Mouse (Mus musculus): ENCODE measurements around the gene Cacna1a. TPM values are rescaled to one million over a fixed set of nuclear protein-coding genes. Genes with fewer than 3 reads are reported as not detected.
"Not testable (repeated sequence)": the region's sequence is repeated elsewhere in the genome, so short reads cannot be mapped to it uniquely, and the experiment has no call there.

The Cacna1a gene
- total RNA-seq, 4 experiments from 2014 or later, result 177 to 203 (median 185) TPM

DNA sequence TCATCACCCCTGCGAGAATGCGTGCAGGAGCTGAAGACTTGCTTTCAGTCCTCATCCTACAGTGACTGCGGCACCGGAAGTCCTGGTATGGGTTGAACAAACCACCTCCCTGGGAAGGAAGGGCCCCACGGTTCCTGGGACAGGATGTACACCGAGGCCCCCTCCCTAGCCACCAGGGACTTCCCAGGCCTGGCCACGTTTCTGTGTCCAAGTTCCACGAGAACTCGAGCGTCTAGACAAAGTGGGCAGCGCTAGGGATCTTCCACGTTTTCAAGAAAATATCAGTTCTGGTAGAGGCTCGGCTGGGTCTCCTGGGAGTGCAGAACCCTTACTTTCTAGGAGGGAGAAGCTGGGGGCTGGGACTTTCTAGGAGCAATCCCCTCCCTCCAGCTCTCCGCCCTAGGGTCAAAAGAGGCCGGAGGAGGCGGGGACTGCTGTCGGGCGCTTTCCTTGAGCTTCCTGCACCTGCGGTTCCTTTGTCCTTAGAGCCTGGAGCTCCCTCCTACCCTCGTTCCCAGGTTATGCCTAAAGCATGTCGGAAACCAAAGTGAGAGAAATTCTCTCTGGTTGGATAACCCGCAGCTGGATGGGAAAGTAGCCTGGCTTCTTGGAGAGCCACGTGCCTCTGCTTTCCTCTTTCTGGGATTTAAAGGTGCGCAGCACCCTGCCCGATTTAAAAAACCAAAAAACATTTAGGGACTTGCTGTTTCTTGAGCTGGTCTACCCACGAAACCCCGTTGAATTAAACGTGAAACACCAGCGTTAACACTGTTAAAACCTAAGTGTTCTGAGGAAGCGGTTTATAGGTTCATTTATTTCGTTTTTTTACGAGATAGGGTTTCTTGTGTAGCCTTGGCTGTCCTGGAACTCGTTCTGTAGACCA lies 271.9 kb downstream of the Cacna1a start:
- DNase-seq (ENCODE audit: low spot score in 2 of 2), result no peak

DNA sequence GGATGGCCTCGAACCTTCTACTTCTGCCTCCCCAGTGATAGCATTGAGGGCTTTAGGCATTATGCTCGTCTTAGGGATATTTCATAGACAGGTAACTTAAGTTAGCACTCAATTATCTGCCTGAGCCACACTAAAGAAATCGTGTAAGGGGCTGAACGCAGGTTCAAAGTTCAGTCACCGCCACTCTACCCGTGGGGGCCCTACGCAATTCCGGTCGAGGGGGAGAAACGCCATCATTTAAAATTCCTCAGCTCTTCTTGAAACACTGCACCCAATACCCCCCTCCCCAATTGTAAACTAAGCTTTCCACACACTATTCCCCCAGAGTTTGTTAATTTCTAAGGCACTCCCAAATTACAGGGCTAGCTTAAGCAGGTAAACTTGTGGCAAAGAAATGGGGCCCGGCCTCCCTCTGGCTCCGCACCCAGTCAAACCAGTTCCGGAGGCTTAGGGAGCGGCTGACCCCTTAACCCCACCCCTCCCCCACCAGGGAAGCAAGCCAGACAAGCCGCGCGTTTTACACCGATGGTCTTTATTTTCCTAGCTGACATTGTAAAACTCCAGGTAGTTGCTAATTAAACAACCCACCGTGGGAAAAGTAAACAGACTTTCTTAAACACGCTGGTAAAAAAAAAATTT lies 272.7 kb downstream of the Cacna1a start:
- DNase-seq (ENCODE audit: low spot score in 2 of 2), result no peak

DNA sequence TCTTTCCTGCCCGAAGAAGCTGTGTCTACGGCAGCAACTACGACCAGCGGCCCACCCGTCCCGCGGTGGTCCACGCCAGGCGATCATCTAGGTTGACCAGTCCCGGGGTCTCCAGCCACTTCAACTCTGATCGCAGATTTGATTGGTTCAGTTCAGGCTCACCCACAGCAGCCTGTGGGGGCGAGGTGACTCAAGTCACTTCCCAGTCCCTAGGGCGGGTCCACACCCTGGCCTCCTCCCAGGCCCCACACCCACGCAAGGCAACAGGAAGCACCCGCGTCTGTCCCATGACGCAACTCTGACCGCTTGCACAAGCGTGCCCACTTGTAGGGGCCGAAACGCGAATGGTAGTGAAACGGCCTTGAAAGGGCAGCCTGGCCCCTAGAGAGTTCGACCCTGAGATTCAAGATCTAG lies 273.2 kb downstream of the Cacna1a start:
- DNase-seq (ENCODE audit: low spot score in 2 of 2), result peak; percentile 38 to 68

DNA sequence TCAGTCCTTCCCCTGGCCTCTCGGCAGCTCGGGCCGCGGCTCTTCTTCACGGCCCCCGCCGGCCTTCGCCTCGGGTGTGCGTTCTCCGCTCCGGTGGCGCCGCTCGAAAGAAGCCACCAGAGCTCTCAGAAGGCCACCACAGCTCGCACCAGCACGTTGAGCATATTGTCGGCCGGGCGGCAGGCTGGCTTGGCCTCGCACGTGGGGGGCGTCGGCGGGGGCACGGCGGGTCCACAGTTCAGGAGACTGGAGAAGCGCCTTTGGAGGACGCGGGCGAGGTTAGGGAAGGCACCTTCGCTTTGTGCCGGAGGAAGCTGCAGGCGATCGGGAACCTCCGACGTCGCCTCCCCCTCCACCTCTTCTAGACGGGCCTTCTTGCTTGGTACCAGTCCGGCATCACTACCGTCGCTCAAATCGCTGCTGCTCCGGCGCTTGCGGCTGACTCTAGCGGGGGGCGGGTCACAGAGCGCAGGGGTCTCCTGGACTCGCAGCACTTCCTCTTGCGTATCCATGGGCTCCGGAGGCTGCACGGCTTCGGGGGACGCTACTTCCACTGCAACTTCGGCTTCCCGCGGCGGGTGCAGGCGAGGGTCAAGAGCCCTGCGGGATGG lies 273.8 kb downstream of the Cacna1a start:
- no peak for DNase-seq (ENCODE audit: low spot score in 2 of 2)

DNA sequence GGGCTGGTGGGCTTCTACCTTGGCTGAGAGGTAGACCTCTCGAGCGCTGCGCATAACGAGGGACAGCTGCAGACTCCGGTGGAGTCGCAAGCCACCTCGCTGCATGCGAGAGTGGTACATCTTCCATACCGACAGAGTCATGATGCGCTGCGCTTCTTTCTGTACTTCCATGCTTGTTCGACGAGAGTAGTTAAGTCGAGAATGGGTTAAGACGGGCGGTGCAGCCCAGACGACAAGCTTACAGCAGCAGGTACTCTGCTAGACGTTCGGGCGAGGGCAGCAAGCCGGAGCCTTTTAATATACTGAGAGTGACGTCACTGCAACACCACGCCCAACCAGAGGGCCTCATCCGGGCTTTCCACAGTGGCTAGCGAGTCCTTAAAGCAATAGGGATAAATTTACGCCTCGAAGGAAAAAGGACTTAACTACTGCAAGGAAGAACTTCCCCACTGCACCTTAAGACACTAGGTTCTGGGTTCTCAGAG lies 274.4 kb downstream of the Cacna1a start, which contains the start of gene Ier2:
Ier2 (minus strand) TSS at position 272 of the 485 bp plus-strand sequence.
- peak; percentile 90 to 91 for DNase-seq (ENCODE audit: low spot score in 2 of 2)

DNA sequence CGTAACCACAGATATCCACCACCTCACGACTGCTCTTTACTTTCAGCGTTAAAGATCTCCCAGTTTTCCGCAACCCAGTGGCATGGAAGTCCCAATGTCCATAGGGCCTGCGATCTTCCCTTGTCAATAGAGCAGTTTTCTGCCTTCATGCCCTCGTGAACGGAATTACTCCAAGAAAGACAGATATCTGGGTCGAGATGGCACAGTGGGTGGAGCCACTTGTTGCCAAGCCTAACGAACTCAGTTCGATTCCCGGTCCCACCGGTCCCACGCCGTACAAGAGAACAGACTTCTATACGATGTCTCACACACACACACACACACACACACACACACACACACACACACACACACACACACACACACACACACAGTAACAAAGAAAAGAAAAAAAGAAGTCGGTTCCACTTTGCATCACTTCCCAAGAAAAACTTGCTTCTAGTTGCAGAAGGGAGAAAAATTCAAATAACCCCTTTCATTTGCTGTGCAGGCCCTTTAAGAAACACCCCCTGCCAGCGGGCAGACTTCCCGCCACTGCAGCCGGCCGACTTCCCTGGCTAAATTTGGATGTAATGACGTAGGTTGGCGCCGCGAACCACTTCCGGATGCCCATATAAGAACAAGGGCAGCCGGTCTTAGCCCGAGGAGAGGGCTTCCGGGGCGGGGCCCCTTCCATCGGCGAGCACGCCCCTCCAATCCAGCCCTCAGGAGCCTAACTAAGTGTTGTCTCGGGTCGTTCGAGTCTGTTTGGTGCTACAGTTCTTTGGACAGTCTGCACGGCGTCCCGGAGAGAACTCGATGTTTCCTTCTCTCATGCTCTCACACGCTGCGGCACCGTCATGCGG lies 275.5 kb downstream of the Cacna1a start:
- DNase-seq (ENCODE audit: low spot score in 2 of 2), result peak; percentile 92 to 96

DNA sequence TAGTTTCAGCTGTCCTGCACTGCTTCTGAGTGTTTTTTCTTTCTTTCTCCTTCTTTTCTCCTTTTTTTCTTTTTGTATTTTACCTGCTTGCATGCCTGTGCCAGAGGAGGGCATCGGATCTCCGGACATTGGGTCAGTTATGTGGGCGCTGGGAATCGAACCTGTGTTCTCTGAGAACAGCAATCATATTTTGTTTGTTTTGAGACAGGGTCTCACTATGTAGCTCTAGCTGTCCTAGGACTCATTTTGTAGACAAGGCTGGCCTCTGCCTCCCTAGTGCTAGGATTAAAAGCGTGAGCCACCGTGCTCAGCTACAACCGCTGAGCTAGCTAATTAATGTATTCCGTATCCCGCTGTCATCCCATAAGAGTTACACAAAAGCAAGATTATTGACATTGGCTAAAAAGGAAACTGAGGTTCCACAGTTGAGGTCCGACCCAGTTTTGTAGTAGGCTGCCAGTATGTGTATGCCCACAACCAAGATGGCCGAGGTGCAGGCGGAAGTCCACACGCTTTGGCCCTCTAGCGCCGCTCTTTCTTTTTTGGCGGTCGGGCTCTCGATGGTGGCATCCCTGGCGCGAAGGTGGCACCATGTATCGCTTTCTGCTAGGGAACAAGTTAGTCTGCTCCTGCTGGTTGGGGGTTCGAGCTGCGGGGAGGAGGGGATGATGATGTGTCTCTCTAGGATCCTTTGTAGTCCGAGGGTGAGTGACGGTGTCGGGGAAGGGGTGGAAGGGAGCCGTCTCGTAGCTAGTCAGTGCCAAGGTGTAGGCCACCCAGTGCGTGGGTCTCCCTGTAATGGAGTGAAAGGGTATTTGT lies 276.5 kb downstream of the Cacna1a start:
- peak; percentile 62 to 77 for DNase-seq (ENCODE audit: low spot score in 2 of 2)

DNA sequence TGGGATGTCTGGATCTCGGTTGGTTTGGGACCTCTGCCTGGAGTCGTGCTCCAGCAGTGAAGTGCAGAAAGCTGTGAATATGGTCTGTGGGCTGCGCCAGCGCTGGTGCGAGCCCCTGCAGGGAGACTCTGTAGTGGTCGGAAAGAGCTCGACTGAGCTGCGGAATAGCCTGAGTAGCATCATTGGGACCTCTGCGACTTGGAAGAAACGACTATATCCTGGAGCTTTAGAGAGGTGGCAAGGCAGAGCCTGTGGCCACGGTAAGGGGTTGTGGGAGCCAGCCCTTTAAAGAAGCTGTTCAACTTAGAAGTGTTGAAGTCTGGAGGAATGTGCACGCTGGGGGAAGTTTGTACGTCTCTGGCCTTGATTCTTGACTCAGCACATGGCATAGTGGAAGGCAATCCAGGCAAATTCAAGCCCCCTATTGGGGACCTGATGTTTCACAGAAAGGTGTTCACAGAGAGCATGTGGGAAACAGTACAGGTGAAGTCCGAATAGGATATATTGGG lies 277.2 kb downstream of the Cacna1a start:
- no peak for DNase-seq (ENCODE audit: low spot score in 2 of 2)

DNA sequence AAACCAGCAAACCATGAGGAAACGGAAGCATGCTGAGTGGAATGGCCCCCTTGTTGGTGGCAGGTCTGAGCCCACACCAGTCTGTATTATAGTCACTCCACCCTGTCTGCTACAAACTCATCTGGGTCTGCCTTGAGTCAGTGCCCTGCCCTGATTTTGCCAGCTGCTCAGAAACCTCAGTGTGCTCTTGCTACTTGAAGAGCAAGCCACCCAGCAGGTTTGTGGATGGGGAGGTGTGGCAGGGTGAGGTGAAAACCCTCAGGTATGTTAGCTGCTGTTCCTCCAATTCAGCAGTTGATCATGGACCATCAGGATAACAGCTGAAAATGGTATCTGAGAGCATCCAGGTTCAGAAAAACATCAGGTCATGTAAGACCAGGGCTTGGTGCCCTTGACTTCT lies 279.8 kb downstream of the Cacna1a start:
- no peak for DNase-seq (ENCODE audit: low spot score in 2 of 2)

DNA sequence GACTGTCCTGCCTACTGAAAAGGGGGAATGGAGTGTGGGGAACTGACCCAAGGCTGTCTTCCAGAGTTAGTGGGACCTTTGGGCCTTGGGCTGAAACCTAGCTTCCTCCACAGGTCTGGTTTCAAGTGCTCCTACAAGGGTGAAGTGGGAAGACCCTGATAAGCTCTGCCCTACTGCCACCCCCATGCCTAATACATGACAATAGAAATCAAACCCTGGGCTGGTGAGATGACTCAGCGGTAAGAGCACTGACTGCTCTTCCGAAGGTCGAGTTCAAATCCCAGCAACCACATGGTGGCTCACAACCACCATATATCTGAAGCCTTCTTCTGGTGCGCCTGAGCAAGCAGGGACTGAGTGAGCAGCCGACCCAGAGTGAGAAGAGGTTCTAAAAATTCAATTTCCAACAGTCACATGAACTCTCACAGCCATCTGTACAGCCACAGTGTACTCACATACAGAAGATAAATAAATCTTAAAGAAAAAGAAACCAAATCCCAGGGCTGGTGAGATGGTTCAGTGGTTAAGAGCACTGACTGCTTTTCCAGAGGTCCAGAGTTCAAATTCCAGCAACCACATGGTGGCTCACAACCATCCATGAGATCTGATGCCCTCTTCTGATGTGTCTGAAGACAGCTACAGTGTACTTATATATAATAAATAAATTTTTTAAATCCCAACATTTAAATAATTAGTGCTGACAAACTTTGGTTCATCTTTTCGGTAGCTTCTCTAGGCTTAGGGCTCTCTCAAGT lies 280.7 kb downstream of the Cacna1a start:
- DNase-seq (ENCODE audit: low spot score in 2 of 2), result no peak

DNA sequence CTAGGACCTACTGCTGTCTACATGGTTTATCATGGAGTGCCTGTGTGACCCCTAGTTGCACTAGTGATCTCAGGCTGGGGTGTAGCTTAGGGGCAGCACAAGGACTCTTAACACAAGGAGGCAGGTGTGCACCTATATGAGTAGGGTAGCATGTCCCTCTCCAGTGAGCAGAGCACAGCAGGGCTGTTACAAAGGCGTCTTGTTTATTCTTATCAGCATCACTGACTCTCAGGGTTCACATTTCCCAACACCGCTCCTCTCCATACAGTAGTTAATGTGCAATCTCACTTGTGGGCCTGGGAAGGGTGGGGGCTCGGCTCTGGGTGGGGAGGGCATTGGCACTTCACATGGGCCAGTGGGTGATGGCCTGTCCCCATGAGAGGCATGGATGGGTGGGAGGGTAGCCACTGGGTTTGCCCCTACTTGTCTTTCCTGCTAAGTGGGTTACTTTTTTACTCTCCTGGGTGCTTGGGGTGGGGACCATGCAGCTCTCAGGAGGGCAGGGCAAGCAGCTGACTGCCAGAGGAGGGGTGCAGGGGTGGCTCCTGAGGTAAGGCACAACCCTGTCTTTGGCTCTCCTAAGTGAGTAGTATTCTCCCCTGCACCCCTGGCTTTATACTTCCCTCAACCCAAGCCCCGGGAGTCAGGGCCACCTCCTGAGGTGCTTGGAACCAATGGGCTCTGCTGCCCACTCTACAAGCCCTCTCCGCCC lies 282.2 kb downstream of the Cacna1a start:
- DNase-seq (ENCODE audit: low spot score in 2 of 2), result not testable (repeated sequence)

DNA sequence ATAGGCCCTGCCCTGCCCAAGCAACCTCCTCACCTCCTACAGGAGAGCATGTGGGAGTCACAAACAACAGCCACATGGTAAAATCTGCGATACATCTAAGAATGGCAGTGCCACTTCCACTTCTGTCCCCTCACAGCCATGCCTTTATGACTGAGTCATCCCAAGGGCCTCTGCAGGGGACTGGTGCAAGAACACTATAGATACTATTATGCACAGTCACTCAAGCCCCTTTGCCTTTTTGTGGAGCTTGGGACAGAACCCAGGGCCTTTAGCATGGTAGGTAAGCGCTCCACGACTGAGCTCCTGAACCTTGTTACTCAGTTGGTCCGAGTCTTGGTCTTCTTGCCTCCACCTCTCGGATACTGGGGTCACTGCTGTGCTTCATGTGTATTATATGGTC lies 289.1 kb downstream of the Cacna1a start:
- no peak for DNase-seq (ENCODE audit: low spot score in 2 of 2)

DNA sequence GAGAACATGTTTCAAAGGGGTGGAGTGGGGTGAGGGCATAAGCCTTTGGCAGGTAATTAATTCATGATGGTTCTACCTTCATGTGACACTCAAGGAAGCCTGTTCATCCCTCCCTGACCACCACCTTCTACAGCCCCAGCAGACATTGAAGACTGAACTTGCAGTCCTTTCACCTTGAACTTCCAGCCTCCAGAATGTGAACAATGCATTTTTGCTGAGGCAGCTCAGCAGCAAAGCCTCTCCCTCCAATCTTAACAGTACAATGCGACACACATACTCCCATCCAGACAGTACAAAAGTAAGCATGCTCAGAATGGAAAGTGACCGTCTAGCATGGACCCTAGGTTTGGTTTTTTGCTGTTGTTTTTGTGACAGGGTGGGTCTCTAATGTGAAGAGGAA lies 293.2 kb downstream of the Cacna1a start:
- no peak for DNase-seq (ENCODE audit: low spot score in 2 of 2)

DNA sequence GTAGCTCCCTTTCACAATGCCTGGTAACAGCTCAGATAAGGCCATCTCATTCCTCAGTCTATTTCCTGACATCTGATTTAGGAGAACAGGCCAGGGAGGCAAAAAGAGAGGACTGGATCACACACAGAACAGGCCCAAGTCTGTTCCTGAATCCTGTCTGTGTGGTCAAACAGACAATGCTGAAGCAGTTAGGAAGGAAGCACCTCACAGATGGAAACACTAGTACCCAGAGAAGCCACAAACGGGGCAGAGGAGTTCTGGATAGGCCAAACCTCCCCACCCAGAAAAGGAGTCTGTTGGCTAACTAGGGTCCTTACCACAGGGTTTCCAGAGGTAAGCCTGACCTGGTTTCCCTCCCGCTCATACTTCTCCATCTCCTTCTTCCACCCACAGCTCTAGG lies 294.0 kb downstream of the Cacna1a start:
- no peak for DNase-seq (ENCODE audit: low spot score in 2 of 2)

DNA sequence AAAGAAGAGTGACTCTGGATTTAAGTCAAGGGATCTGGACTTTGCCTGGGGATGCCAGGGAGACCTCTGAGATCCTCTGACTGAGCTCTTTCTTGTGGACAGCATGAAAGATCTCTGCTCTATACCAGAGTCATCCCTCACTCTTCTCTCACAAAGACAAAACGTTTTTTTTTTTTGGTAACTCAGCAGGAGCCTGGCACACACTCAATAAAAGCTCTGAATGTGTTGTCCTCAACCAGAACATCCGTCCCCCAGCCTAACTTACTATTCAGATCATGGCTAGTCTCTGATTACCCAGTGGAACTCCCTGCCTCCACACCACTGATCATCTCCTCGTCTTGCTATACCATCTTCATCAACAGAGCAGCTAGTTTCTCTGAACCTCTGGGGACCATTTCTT lies 296.3 kb downstream of the Cacna1a start:
- no peak for DNase-seq (ENCODE audit: low spot score in 2 of 2)

DNA sequence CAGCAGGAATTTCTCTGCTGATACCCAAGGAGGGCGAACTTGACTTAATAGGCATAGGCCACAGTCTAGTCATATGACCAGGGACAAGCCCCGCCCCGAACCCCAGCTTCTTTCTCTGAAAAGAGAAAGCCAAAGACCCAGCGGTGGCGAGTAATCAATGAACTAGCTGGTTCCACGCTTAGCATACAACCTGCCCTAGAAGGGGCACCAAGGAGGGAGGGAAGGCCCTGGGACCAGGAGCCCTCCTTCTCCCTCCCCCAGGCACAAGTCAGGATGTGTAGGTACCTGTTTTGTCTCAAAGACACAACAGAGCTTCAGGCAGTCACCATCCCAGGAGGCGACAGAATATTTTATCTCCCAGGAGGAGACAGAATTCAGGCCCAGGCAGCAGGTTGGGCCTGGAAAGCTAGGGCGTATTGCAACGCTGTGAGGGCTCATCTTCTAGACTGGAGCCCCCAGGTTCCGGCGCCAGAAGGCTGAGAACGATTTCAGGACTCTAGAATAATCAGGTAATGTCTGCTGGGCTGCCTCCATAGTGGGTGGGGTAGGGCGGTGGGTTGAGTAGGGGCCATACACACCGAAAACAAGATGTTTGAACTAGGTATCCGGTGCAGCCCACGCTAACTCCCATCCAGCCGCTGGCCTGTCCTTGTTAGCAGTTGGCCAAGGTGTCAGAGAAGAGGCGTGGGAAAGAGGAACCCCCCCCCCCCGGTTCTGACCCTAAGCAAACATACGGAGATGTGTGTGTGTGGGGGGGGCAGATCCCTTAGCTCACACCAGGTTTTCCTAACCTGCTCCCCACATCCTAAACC lies 298.2 kb downstream of the Cacna1a start, which contains the start of gene Trmt1:
Trmt1 (plus strand) TSS at position 117 of the 812 bp plus-strand sequence.
- no peak for DNase-seq (ENCODE audit: low spot score in 2 of 2)

DNA sequence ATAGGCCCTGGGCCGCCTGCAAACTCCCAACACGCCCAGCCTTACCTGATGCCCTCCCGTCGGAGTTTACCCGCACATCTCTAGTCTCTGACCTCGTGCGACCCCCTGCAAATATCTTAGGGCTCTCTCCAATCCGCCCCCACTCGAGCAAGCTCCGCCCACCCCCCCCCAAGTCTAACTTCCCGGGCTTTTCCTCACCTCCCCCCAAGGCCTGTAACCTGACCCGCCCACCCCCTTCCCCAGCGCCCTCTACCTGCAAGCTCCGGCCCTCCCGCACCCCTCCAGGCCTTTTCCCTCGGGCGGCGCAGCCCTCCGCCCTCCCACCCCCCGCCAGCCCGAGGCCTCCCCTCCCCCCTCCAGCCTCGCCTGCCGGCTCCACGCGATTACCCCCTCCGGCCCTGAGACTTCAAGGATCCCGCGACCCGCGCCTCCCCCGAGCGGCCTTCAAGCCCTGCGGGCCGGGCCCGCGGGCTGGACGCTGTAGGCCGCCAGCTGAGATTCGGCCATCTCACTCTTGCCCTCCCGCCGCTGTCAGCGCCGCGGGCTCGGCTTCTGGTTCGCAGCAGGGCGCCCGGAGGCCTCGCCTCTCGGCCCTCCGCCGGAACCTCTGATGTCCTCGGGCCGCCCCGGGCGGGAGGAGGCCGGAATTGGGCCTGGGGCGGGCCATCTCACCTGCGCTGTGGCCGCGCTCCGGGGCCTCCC lies 298.9 kb downstream of the Cacna1a start:
- no peak for DNase-seq (ENCODE audit: low spot score in 2 of 2)

All from left cerebral cortex, adult 8-10 months (tissue).